Mouse (Mus musculus) forebrain, embryonic 12.5 days (tissue): Measurements from ENCODE around the gene Phf13. TPM values are rescaled to one million over a fixed set of nuclear protein-coding genes. Genes with fewer than 3 reads are reported as not detected.
"Not testable (repeated sequence)": the region's sequence is repeated elsewhere in the genome, so short reads cannot be mapped to it uniquely, and the experiment has no call there.

ENCODE experiments used
- ATAC-seq: fragments of 200-750 bp; cut with Nextera tagmentation; 2 replicates; pipeline ENCODE4 v1.8.0; 2017; ENCODE audit warnings: moderate TSS enrichment; ENCODE audit not compliant: low FRiP score
- H3K27ac ChIP-seq: fragments of 300-500 bp; sonication (generic); 2 replicates; pipeline ENCODE4 v1.5.1; 2016; ENCODE audit warnings: mild to moderate bottlenecking
- H3K27me3 ChIP-seq: fragments of 300-500 bp; sonication (generic); 2 replicates; pipeline ENCODE4 v1.6.1; 2016; ENCODE audit warnings: mild to moderate bottlenecking
- H3K36me3 ChIP-seq: fragments of 300-500 bp; sonication (generic); replicated peaks from 2 replicates; pipeline ENCODE4 v1.6.1; 2016; ENCODE audit warnings: mild to moderate bottlenecking
- H3K4me1 ChIP-seq: fragments of 300-500 bp; sonication (generic); 2 replicates; pipeline ENCODE4 v1.6.1; 2016
- H3K4me2 ChIP-seq: fragments of 300-500 bp; sonication (generic); 2 replicates; pipeline ENCODE4 v1.6.1; 2016; ENCODE audit warnings: mild to moderate bottlenecking, moderate library complexity
- H3K4me3 ChIP-seq: fragments of 300-500 bp; sonication (generic); replicated peaks from 2 replicates; pipeline ENCODE4 v1.5.1; 2016; ENCODE audit warnings: mild to moderate bottlenecking
- H3K9ac ChIP-seq: fragments of 300-500 bp; sonication (generic); 2 replicates; pipeline ENCODE4 v1.6.1; 2016; ENCODE audit warnings: mild to moderate bottlenecking
- H3K9me3 ChIP-seq: fragments of 300-500 bp; sonication (generic); 2 replicates; pipeline ENCODE4 v1.6.1; 2016
- WGBS: fragments of 180-500 bp; shearing (Covaris S2); methylation state at CpG from one replicate; pipeline ENCODE4 v1.1.7; 2016; 5-methylcytosine and 5-hydroxymethylcytosine counted together
- polyA plus RNA-seq: library from polyadenylated mRNA; unstranded; fragments of >200 nt; fragmentation: Nextera tagmentation; extraction: Ambion mirVana; gene quantifications from 2 replicates; pipeline ENCODE4 v1.2.1, GENCODE M21; 2016

Phf13 gene
- 24.4 and 27.4 TPM in 2 replicates for polyA plus RNA-seq

DNA sequence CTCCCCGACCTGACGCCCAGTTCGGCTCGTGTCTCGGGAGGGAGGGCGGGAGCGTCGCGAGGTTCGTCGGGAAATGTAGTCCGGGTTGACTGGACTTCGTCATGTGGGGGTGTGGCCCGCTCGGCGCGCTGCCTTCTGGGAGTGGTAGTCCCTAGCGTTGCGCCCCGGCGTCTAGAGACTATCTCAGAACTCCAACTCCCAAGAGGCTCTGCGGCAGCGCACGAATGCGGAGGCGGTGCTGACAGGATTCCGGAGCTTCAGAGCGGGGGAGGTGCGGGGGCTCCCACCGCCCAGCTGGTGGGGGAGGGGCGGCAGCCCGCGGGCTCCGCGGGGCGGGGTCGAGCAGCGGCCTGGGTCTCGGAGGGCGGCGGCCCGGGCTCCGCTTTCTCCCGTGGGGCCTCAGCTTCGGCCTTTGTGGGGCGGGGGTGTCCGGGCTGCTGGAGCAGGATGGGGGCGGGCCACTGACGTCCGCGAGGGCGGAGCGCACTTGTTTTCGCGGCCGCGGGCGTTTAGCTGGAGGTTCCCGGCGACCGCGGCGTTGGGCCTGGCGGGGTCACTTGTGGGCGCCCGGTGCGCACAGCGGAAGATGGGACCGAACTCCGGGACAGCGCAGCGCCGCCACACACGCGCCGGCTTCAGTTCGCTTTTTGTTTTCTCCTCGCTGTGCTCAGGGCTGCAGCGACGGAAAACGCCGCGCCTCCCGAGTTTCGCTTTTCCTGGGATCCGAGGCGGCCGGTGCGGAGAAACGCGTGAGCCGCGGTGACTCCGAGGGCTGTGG lies at the start of gene Phf13:
Gene Phf13 (minus strand): TSS at position 86 of the 778 bp plus-strand sequence.
- Histone ChIP-seq H3K4me1 (peaks cover 21% of the 10 kb centered on the region), H3K9ac (peak within 1 kb of the TSS; percentile 87), H3K27me3 (0 out of 2 replicates have a peak, but pooled peaks cover 4% of the 10 kb centered on the region), H3K9me3 (no peaks in the 10 kb centered on the region), H3K4me2 (peak within 1 kb of the TSS; percentile 80), H3K27ac (peak within 1 kb of the TSS; percentile 85), H3K4me3 (peak within 1 kb of the TSS; percentile 98), H3K36me3 (peaks cover 15% of the 10 kb centered on the region)
- peak; percentile 97 for ATAC-seq
- WGBS = under 1% methylated on average over 84 of the region's 94 CpGs

DNA sequence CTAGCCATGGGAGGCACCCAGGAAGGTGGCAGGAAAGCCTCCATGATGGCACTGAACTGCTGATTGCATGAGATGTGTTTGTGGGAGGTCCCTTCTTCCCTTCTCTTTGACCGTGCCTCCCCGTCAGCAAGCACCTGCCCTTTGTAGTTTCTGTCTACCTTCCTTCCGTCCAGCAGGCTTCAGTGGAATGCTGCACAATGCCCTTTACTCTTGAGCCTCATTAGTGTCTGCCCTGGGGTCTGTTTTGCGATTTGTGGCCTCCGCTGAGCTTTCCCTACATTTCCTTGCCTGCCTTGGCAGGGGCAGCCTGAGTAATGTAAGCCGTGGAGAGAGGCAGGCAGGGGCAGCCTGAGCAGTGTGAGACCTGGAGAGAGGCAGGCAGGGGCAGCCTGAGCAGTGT lies 48.6 kb upstream of the Phf13 start:
- Histone ChIP-seq H3K9me3 (no peaks in the 10 kb centered on the region), H3K9ac (no peak overlapping the region)
- 76% methylated on average over 6 of the region's 6 CpGs for WGBS

GRCm38 (mm10) chr4:152043171-152043570 lies 47.1 kb upstream of the Phf13 start:
- ATAC-seq = no peak

More for the DNA sequence above, 48.6 kb upstream of the Phf13 start:
- Histone ChIP-seq H3K4me3 (no peak overlapping the region), H3K4me2 (no peak overlapping the region), H3K36me3 (peaks cover 80% of the 10 kb centered on the region), H3K4me1 (peaks cover 11% of the 10 kb centered on the region), H3K27me3 (no peaks in the 10 kb centered on the region), H3K27ac (no peak overlapping the region)
- ATAC-seq = no peak

GRCm38 (mm10) chr4:152041924-152042641 lies 46.0 kb upstream of the Phf13 start:
- peaks cover 57% of the 10 kb centered on the region for H3K36me3 ChIP-seq
- 96% methylated on average over 22 of the region's 22 CpGs for WGBS

More at GRCm38 (mm10) chr4:152043171-152043570, 47.1 kb upstream of the Phf13 start:
- H3K4me2 ChIP-seq = no peak overlapping the region
- H3K36me3 ChIP-seq = peaks cover 68% of the 10 kb centered on the region
- H3K27me3 ChIP-seq = no peaks in the 10 kb centered on the region
- H3K4me1 ChIP-seq = peaks cover 17% of the 10 kb centered on the region
- no peaks in the 10 kb centered on the region for H3K9me3 ChIP-seq
- no peak overlapping the region for H3K9ac ChIP-seq
- WGBS = 87% methylated on average over 3 of the region's 3 CpGs
- H3K27ac ChIP-seq = no peak overlapping the region
- H3K4me3 ChIP-seq = no peak overlapping the region

GRCm38 (mm10) chr4:152039831-152040310 lies 43.8 kb upstream of the Phf13 start:
- Histone ChIP-seq H3K27ac (no peak overlapping the region), H3K9me3 (no peaks in the 10 kb centered on the region), H3K36me3 (peaks cover 40% of the 10 kb centered on the region), H3K27me3 (peaks cover 1% of the 10 kb centered on the region; the same call in 1 of the 2 replicates), H3K4me3 (peak overlapping the region; percentile 100), H3K4me2 (peak overlapping the region; percentile 89), H3K9ac (peak overlapping the region; percentile 95), H3K4me1 (peaks cover 17% of the 10 kb centered on the region)
- no peak for ATAC-seq
- 5% methylated on average over 25 of the region's 25 CpGs for WGBS

More at GRCm38 (mm10) chr4:152041924-152042641, 46.0 kb upstream of the Phf13 start:
- Histone ChIP-seq H3K4me1 (peaks cover 17% of the 10 kb centered on the region), H3K9me3 (no peaks in the 10 kb centered on the region), H3K9ac (no peak overlapping the region), H3K4me2 (no peak overlapping the region), H3K4me3 (no peak overlapping the region), H3K27me3 (no peaks in the 10 kb centered on the region), H3K27ac (no peak overlapping the region)
- ATAC-seq = no peak

DNA sequence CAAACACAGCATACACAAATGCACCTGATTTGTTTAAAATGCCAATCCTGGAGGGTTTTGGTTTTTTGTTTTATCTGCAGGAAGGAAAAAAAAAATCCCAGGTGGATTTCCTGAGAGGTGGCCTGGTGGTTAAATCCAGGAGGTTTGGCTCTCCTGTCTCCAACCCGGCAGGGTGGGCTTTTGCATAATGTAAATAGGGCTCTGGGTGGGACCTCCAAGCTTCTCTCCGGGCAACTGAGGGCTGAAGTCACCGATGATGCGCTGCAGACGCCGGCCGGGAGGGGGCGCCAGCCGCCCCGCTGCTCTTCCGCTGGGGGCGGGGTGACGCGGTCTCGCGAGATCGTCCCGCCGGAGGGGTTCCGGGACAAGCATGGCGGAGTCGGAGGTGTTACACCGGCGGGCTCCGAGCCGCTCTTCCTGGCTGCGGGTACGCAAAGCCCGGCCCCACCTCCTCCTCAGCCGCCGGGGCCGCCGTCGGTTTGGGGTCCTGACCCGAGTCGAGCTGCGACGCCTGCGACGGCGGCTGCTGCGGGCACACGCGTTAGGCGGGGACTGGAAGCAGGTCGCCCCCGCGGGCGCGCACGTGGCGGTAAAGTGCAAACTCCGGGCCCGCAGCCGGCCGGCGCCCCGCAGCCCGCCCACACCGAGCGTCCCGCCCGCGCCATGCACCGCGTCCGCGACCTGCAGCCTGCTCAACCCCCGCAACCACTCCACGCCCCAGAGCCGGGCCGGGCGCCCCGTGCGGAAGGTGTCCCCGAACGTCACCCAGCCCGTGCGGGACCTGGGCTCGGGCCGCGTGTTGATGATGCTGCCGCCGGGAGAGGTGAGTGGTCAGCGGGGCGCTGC lies 43.1 kb upstream of the Phf13 start, which contains the start of gene Nol9:
Gene Nol9 (plus strand): TSS at position 337 of the 846 bp plus-strand sequence.
- H3K4me1 ChIP-seq = peaks cover 17% of the 10 kb centered on the region
- H3K4me2 ChIP-seq = peak within 1 kb of the TSS; percentile 89
- H3K36me3 ChIP-seq = peaks cover 33% of the 10 kb centered on the region
- peak within 1 kb of the TSS; percentile 100 for H3K4me3 ChIP-seq
- 0 out of 2 replicates have a peak within 1 kb of the TSS, but pooled peaks have one; percentile 25 for H3K27ac ChIP-seq
- whole genome bisulfite sequencing = under 1% methylated on average over 81 of the region's 86 CpGs
- peak; percentile 93 for ATAC-seq
- peak within 1 kb of the TSS; percentile 95 for H3K9ac ChIP-seq
- no peaks in the 10 kb centered on the region for H3K9me3 ChIP-seq
- H3K27me3 ChIP-seq = peaks cover 8% of the 10 kb centered on the region; the same call in 1 of the 2 replicates

GRCm38 (mm10) chr4:152038225-152038984 lies 42.3 kb upstream of the Phf13 start, which contains the start of gene Tas1r1:
Gene Tas1r1 (minus strand): TSS chr4:152038568.
- Histone ChIP-seq H3K36me3 (peaks cover 25% of the 10 kb centered on the region), H3K9me3 (no peaks in the 10 kb centered on the region), H3K4me1 (peaks cover 17% of the 10 kb centered on the region), H3K9ac (peak within 1 kb of the TSS; percentile 95), H3K4me2 (peak within 1 kb of the TSS; percentile 89), H3K4me3 (peak within 1 kb of the TSS; percentile 100), H3K27ac (0 out of 2 replicates have a peak within 1 kb of the TSS, but pooled peaks have one; percentile 25), H3K27me3 (peaks cover 12% of the 10 kb centered on the region; the same call in 1 of the 2 replicates)
- ATAC-seq = peak; percentile 11
- WGBS = 60% methylated on average over 10 of the region's 10 CpGs

DNA sequence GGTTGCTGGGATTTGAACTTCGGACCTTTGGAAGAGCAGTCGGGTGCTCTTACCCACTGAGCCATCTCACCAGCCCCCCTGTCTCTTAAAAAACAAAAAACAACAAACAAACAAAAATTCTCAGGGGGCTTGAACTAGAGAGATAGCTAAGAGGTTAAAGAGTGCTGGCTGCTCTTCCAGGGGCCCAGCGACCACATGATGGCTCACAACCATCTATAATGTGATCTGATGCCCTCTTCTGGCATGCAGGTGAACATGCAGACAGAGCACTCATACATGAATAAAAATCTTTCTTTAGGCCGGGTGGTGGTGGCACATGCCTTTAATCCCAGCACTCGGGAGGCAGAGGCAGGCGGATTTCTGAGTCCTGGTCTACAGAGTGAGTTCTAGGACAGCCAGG lies 40.4 kb upstream of the Phf13 start:
- not testable (repeated sequence) for H3K4me3 ChIP-seq, H3K36me3 ChIP-seq, H3K27ac ChIP-seq, H3K4me2 ChIP-seq, ATAC-seq, H3K9me3 ChIP-seq, H3K9ac ChIP-seq
- H3K27me3 ChIP-seq = peaks cover 21% of the 10 kb centered on the region; the same call in 1 of the 2 replicates
- H3K4me1 ChIP-seq = peaks cover 17% of the 10 kb centered on the region
- WGBS = 88% methylated on average over 6 of the region's 6 CpGs

DNA sequence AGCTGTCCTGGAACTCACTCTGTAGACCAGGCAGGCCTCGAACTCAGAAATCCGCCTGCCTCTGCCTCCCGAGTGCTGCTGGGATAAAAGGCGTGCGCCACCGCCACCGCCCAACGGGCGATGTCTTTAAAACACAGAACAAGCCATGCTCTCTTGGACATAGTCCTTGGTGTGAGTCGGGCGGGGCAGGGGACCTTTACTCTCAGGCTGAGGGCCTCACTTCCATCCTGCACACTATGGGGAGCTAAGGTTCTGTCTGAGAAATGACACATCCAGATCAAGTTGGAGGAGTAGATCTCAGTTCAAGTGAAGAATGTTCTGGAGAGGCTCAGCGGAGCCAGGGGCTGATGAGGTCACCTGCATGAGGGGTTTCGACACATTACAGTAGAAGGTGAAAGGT lies 36.9 kb upstream of the Phf13 start:
- 88% methylated on average over 13 of the region's 13 CpGs for WGBS
- peaks cover 17% of the 10 kb centered on the region for H3K4me1 ChIP-seq
- no peak for ATAC-seq
- H3K9me3 ChIP-seq = no peaks in the 10 kb centered on the region
- H3K36me3 ChIP-seq = no peaks in the 10 kb centered on the region
- H3K4me3 ChIP-seq = no peak overlapping the region
- H3K27ac ChIP-seq = no peak overlapping the region
- no peak overlapping the region for H3K4me2 ChIP-seq
- H3K9ac ChIP-seq = no peak overlapping the region
- H3K27me3 ChIP-seq = peaks cover 29% of the 10 kb centered on the region; the same call in 1 of the 2 replicates

DNA sequence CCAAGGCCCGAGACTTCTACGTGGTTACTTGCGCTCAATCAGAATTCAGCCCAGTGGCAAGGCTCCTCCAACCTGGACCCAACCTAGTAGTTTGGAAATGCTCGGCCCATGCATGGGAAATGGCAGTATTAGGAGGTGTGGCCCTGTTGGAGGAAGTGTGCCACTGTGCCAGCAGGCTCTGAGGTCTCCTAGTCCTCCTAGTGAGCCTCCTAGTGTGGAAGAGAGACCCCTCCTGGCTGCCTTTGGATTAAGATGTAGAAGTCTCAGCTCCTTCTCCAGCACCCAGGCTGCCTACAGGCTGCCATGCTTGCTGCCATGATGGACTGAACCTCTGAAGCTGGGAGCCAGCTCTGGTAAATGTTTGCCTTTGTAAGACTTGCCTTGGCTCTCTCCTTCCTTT lies 33.9 kb upstream of the Phf13 start:
- Histone ChIP-seq H3K4me3 (no peak overlapping the region), H3K9ac (no peak overlapping the region), H3K27ac (no peak overlapping the region), H3K4me1 (peaks cover 40% of the 10 kb centered on the region), H3K36me3 (no peaks in the 10 kb centered on the region; the same call in 1 of the 2 replicates), H3K9me3 (no peaks in the 10 kb centered on the region), H3K4me2 (no peak overlapping the region), H3K27me3 (peaks cover 29% of the 10 kb centered on the region; the same call in 1 of the 2 replicates)
- no peak for ATAC-seq
- WGBS = 70% methylated on average over 4 of the region's 4 CpGs

DNA sequence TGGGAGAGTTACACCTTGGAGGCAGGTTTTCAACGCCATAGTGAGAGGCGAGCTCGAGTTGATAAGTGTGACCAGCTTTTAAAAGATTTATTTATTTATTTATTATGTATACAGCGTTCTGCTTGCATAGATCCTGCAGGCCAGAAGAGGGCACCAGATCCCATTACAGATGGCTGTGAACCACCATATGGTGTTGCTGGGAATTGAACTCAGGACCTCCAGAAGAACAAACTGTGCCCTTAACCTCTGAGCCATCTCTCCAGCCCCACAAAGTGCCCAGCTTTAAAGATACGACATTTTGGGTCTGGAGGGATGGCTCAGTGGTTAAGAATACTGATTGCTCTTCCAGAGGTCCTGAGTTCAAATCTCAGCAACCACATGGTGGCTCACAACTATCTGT lies 33.0 kb upstream of the Phf13 start:
- Histone ChIP-seq H3K4me3 (no peak overlapping the region), H3K4me1 (peaks cover 45% of the 10 kb centered on the region), H3K27ac (no peak overlapping the region), H3K9ac (no peak overlapping the region), H3K36me3 (peaks cover 3% of the 10 kb centered on the region; the same call in 1 of the 2 replicates), H3K9me3 (no peaks in the 10 kb centered on the region), H3K27me3 (peaks cover 21% of the 10 kb centered on the region; the same call in 1 of the 2 replicates), H3K4me2 (0 out of 2 replicates have a peak overlapping the region, but pooled peaks have one; percentile 99)
- 54% methylated on average over 5 of the region's 5 CpGs for WGBS
- no peak for ATAC-seq
